Mouse (Mus musculus): Measurements from ENCODE around the gene Vps36. TPM values are rescaled to one million over a fixed set of nuclear protein-coding genes. Genes with fewer than 3 reads are reported as not detected.

The Vps36 gene
- polyA plus RNA-seq, 1 experiment from 2014 or later: 39.9 TPM

GRCm38 (mm10) chr8:22245663-22246062 is 53.1 kb downstream of the Vps36 start:
- Histone ChIP-seq H3K36me3 (ENCODE audit: control insufficient read depth, insufficient read depth, low read length) (no peaks in the 10 kb centered on the region), H3K4me2 (ENCODE audit: low read length) (no peak overlapping the region), H3K4me3 (replicated peaks; ENCODE audit: low read depth, low read length) (no peak overlapping the region), H3K4me1 (ENCODE audit: control insufficient read depth, insufficient read depth, low read length) (no peaks in the 10 kb centered on the region), H3K9ac (replicated peaks; ENCODE audit: low read length) (no peak overlapping the region), H3K27me3 (ENCODE audit: control insufficient read depth, insufficient read depth, low read length) (no peaks in the 10 kb centered on the region), H3K9me3 (ENCODE audit: control insufficient read depth, low read length) (no peaks in the 10 kb centered on the region), H3K27ac (replicated peaks; ENCODE audit: low read depth, low read length) (no peak overlapping the region)
- ATAC-seq (ENCODE audit: low FRiP score, low TSS enrichment): no peak
- 70% methylated on average over 1 of the region's 1 CpGs for WGBS
- DNase-seq: no peak

GRCm38 (mm10) chr8:22247956-22248355 is 55.3 kb downstream of the Vps36 start:
- no peaks in the 10 kb centered on the region for H3K4me1 ChIP-seq (ENCODE audit: control insufficient read depth, insufficient read depth, low read length)
- ATAC-seq (ENCODE audit: low FRiP score, low TSS enrichment) (no peak), DNase-seq (no peak)
- no peaks in the 10 kb centered on the region for H3K27me3 ChIP-seq (ENCODE audit: control insufficient read depth, insufficient read depth, low read length)
- no peak overlapping the region for H3K4me2 ChIP-seq (ENCODE audit: low read length)
- H3K36me3 ChIP-seq (ENCODE audit: control insufficient read depth, insufficient read depth, low read length): no peaks in the 10 kb centered on the region
- no peak overlapping the region for H3K9ac ChIP-seq (replicated peaks; ENCODE audit: low read length)
- H3K4me3 ChIP-seq (replicated peaks; ENCODE audit: low read depth, low read length): no peak overlapping the region
- H3K9me3 ChIP-seq (ENCODE audit: control insufficient read depth, low read length): no peaks in the 10 kb centered on the region
- H3K27ac ChIP-seq (replicated peaks; ENCODE audit: low read depth, low read length): no peak overlapping the region
- WGBS: 70% methylated on average over 12 of the region's 12 CpGs

DNA sequence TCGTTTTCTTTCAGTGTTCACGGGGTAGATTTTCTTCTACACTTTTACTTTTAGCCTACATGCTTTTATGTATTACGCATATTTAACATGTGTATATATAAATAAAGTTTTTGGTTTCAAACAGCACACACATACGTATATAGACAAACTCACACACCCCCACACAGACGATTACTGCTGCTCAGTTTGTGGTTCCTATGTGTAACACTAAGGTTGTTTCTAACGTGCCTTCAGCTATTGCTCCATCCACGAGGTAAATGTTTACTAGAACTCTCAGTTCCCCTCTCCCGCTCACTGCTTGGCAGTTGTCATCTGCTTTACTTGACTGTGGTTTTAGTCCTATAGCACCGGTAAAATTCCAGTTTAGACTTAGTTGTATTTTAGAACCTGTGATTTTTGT is 56.5 kb downstream of the Vps36 start:
- DNase-seq: no peak
- Histone ChIP-seq H3K36me3 (ENCODE audit: control insufficient read depth, insufficient read depth, low read length) (no peaks in the 10 kb centered on the region), H3K27ac (replicated peaks; ENCODE audit: low read depth, low read length) (no peak overlapping the region), H3K4me1 (ENCODE audit: control insufficient read depth, insufficient read depth, low read length) (no peaks in the 10 kb centered on the region), H3K9ac (replicated peaks; ENCODE audit: low read length) (no peak overlapping the region), H3K9me3 (ENCODE audit: control insufficient read depth, low read length) (no peaks in the 10 kb centered on the region), H3K4me3 (replicated peaks; ENCODE audit: low read depth, low read length) (no peak overlapping the region), H3K27me3 (ENCODE audit: control insufficient read depth, insufficient read depth, low read length) (no peaks in the 10 kb centered on the region), H3K4me2 (ENCODE audit: low read length) (no peak overlapping the region)
- no peak for ATAC-seq (ENCODE audit: low FRiP score, low TSS enrichment)
- 89% methylated on average over 9 of the region's 9 CpGs for WGBS

DNA sequence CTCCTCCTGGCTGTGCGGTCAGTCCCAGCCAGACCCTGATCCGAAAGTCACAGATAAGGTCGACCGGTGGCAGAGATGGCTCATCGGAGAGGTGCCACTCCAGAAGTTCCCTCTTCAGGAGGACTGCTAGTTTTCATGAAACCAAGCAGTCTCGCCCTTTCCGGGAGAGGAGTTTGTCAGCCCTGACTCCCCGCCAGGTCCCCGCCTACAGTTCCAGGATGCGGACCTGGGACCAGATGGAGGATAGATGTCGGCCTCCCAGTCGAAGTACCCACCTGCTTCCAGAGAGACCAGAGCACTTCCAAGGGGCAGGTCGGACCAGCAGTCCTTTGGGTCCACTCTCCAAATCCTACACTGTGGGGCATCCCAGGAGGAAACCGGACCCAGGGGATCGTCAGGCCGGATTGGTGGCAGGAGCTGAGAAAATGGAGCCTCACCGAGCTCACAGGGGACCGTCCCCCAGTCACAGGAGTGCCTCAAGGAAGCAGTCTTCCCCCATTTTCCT is 66.4 kb downstream of the Vps36 start:
- WGBS: 84% methylated on average over 18 of the region's 18 CpGs
- H3K27me3 ChIP-seq (ENCODE audit: control insufficient read depth, insufficient read depth, low read length): no peaks in the 10 kb centered on the region
- no peak overlapping the region for H3K9ac ChIP-seq (replicated peaks; ENCODE audit: low read length)
- H3K9me3 ChIP-seq (ENCODE audit: control insufficient read depth, low read length): 0 out of 2 replicates have a peak, but pooled peaks cover 4% of the 10 kb centered on the region
- H3K4me1 ChIP-seq (ENCODE audit: control insufficient read depth, insufficient read depth, low read length): no peaks in the 10 kb centered on the region
- no peak overlapping the region for H3K27ac ChIP-seq (replicated peaks; ENCODE audit: low read depth, low read length)
- no peaks in the 10 kb centered on the region for H3K36me3 ChIP-seq (ENCODE audit: control insufficient read depth, insufficient read depth, low read length)
- H3K4me3 ChIP-seq (replicated peaks; ENCODE audit: low read depth, low read length): no peak overlapping the region
- no peak for DNase-seq
- ATAC-seq (ENCODE audit: low FRiP score, low TSS enrichment): no peak
- no peak overlapping the region for H3K4me2 ChIP-seq (ENCODE audit: low read length)

DNA sequence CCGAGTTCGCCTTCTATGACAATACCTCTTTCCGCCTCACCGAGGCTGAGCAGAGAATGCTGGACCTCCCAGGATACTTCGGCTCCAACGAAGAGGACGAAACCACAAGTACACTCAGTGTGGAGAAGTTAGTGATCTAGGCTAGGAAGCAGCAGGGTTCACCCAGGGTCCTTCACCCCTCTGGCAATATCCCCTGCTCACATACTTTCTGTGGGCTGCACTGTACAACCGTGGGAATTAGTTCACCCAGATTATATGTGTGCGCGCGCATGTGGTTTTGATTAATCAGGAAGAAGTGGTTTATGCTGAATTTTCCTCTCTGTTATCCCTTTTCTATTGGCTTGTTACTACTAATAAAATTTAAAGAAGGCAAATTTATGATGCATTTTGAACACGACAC is 66.9 kb downstream of the Vps36 start:
- Histone ChIP-seq H3K4me3 (replicated peaks; ENCODE audit: low read depth, low read length) (no peak overlapping the region), H3K4me2 (ENCODE audit: low read length) (no peak overlapping the region), H3K9ac (replicated peaks; ENCODE audit: low read length) (no peak overlapping the region), H3K4me1 (ENCODE audit: control insufficient read depth, insufficient read depth, low read length) (no peaks in the 10 kb centered on the region), H3K27ac (replicated peaks; ENCODE audit: low read depth, low read length) (no peak overlapping the region), H3K27me3 (ENCODE audit: control insufficient read depth, insufficient read depth, low read length) (no peaks in the 10 kb centered on the region), H3K36me3 (ENCODE audit: control insufficient read depth, insufficient read depth, low read length) (no peaks in the 10 kb centered on the region), H3K9me3 (ENCODE audit: control insufficient read depth, low read length) (0 out of 2 replicates have a peak, but pooled peaks cover 4% of the 10 kb centered on the region)
- WGBS: 63% methylated on average over 12 of the region's 12 CpGs
- ATAC-seq (ENCODE audit: low FRiP score, low TSS enrichment): no peak
- no peak for DNase-seq

- no peak overlapping the region for H3K4me3 ChIP-seq (replicated peaks; ENCODE audit: low read depth, low read length)
- ATAC-seq (ENCODE audit: low FRiP score, low TSS enrichment): no peak
- no peaks in the 10 kb centered on the region for H3K36me3 ChIP-seq (ENCODE audit: control insufficient read depth, insufficient read depth, low read length)
- no peaks in the 10 kb centered on the region for H3K27me3 ChIP-seq (ENCODE audit: control insufficient read depth, insufficient read depth, low read length)
- WGBS: 49% methylated on average over 9 of the region's 9 CpGs
- H3K4me2 ChIP-seq (ENCODE audit: low read length): no peak overlapping the region
- H3K27ac ChIP-seq (replicated peaks; ENCODE audit: low read depth, low read length): no peak overlapping the region
- DNase-seq: no peak
- H3K4me1 ChIP-seq (ENCODE audit: control insufficient read depth, insufficient read depth, low read length): no peaks in the 10 kb centered on the region
- H3K9ac ChIP-seq (replicated peaks; ENCODE audit: low read length): no peak overlapping the region
- 0 out of 2 replicates have a peak, but pooled peaks cover 4% of the 10 kb centered on the region for H3K9me3 ChIP-seq (ENCODE audit: control insufficient read depth, low read length)
Measured at GRCm38 (mm10) chr8:22260091-22260722, 67.6 kb downstream of the Vps36 start.

DNA sequence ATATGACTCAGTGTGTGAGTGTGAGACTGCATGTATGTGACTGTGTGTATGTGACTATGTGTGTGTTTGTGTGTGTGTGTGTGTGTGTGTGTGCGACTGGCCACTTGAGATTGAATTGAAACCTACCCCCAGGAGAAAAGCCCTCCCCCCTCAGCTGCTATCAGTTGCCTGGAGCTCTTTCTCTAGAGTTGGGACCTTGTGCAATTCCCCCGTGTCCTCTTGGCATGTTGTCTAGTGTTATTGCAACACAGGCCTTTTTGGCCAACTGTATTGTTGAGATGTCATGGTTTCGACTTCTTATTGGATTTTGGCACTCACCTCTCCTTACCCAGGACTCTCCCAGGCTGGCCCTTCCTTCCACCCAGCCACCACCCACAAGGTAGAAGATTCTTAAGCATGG is 69.7 kb downstream of the Vps36 start:
- no peaks in the 10 kb centered on the region for H3K36me3 ChIP-seq (ENCODE audit: control insufficient read depth, insufficient read depth, low read length)
- H3K4me3 ChIP-seq (replicated peaks; ENCODE audit: low read depth, low read length): no peak overlapping the region
- H3K4me1 ChIP-seq (ENCODE audit: control insufficient read depth, insufficient read depth, low read length): no peaks in the 10 kb centered on the region
- no peak for ATAC-seq (ENCODE audit: low FRiP score, low TSS enrichment)
- WGBS: 82% methylated on average over 3 of the region's 3 CpGs
- DNase-seq: no peak
- no peaks in the 10 kb centered on the region for H3K27me3 ChIP-seq (ENCODE audit: control insufficient read depth, insufficient read depth, low read length)
- H3K9ac ChIP-seq (replicated peaks; ENCODE audit: low read length): no peak overlapping the region
- no peak overlapping the region for H3K27ac ChIP-seq (replicated peaks; ENCODE audit: low read depth, low read length)
- no peak overlapping the region for H3K4me2 ChIP-seq (ENCODE audit: low read length)
- H3K9me3 ChIP-seq (ENCODE audit: control insufficient read depth, low read length): 0 out of 2 replicates have a peak, but pooled peaks cover 4% of the 10 kb centered on the region

DNA sequence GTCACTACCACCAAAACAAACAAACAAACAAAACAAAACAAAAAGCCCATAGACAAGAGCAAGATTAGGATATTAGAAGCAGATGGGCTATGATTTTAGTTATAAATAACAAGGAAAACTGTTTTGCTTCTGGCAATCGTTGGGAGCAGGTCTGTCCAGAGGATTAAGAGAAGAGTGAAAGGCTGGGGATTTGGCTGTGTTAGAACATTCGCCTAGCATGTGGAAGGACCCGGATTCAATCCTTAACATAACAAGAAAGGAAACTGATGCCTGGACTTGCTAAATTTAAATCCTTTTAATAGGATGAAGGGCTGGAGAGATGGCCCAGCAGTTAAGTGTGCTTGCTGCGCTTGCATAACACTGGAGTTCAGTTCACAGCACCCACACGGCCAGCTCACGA is 71.7 kb downstream of the Vps36 start:
- Histone ChIP-seq H3K4me1 (ENCODE audit: control insufficient read depth, insufficient read depth, low read length) (no peaks in the 10 kb centered on the region), H3K9me3 (ENCODE audit: control insufficient read depth, low read length) (no peaks in the 10 kb centered on the region), H3K9ac (replicated peaks; ENCODE audit: low read length) (no peak overlapping the region), H3K4me3 (replicated peaks; ENCODE audit: low read depth, low read length) (no peak overlapping the region), H3K36me3 (ENCODE audit: control insufficient read depth, insufficient read depth, low read length) (no peaks in the 10 kb centered on the region), H3K4me2 (ENCODE audit: low read length) (no peak overlapping the region), H3K27ac (replicated peaks; ENCODE audit: low read depth, low read length) (no peak overlapping the region), H3K27me3 (ENCODE audit: control insufficient read depth, insufficient read depth, low read length) (no peaks in the 10 kb centered on the region)
- ATAC-seq (ENCODE audit: low FRiP score, low TSS enrichment) (no peak), DNase-seq (no peak)
- 75% methylated on average over 6 of the region's 6 CpGs for WGBS

DNA sequence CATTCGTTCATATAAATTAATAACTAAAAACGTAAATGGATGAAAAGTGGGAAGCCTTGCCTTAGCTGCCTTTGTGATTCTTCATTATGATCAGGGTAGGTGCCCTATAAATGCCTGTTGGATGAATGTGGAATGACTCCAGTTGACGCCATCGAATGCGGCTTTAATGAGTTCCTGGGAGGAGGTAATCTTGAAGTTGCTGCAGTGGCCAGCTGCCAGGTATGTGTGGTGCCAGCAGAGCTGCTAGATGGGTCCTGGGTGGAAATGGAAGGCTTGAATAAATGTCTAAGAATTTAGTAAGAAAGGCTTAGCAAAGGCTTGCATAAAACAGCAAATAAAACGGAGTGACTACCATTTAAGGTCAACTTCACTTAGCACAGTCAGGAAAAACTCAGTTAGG is 72.2 kb downstream of the Vps36 start:
- Histone ChIP-seq H3K4me3 (replicated peaks; ENCODE audit: low read depth, low read length) (no peak overlapping the region), H3K27ac (replicated peaks; ENCODE audit: low read depth, low read length) (no peak overlapping the region), H3K9ac (replicated peaks; ENCODE audit: low read length) (no peak overlapping the region), H3K4me2 (ENCODE audit: low read length) (no peak overlapping the region), H3K9me3 (ENCODE audit: control insufficient read depth, low read length) (no peaks in the 10 kb centered on the region), H3K27me3 (ENCODE audit: control insufficient read depth, insufficient read depth, low read length) (no peaks in the 10 kb centered on the region), H3K36me3 (ENCODE audit: control insufficient read depth, insufficient read depth, low read length) (no peaks in the 10 kb centered on the region), H3K4me1 (ENCODE audit: control insufficient read depth, insufficient read depth, low read length) (no peaks in the 10 kb centered on the region)
- no peak for ATAC-seq (ENCODE audit: low FRiP score, low TSS enrichment)
- 91% methylated on average over 6 of the region's 6 CpGs for WGBS
- DNase-seq: no peak
